Mouse (Mus musculus) limb, embryonic 15.5 days (tissue): ENCODE data around the gene Tas2r135. TPM values are rescaled to one million over a fixed set of nuclear protein-coding genes. Genes with fewer than 3 reads are reported as not detected.

Source experiments
- ATAC-seq: fragments of 200-750 bp; cut with Nextera tagmentation; 2 replicates; pipeline ENCODE4 v1.8.0; 2017; ENCODE audit warnings: low read depth, moderate TSS enrichment; ENCODE audit not compliant: insufficient number of reproducible peaks, low FRiP score, low TSS enrichment
- H3K27ac ChIP-seq: fragments of 300-500 bp; sonication (generic); 2 replicates; pipeline ENCODE4 v1.5.1; 2015; ENCODE audit warnings: moderate library complexity, mild to moderate bottlenecking, inconsistent platforms
- H3K27me3 ChIP-seq: fragments of 300-500 bp; sonication (generic); 2 replicates; pipeline ENCODE4 v1.6.1; 2015; ENCODE audit warnings: inconsistent platforms
- H3K36me3 ChIP-seq: fragments of 300-500 bp; sonication (generic); 2 replicates; pipeline ENCODE4 v1.6.1; 2015; ENCODE audit warnings: inconsistent platforms
- H3K4me1 ChIP-seq: fragments of 300-500 bp; sonication (generic); 2 replicates; pipeline ENCODE4 v1.6.1; 2015; ENCODE audit warnings: inconsistent platforms
- H3K4me2 ChIP-seq: fragments of 300-500 bp; sonication (generic); 2 replicates; pipeline ENCODE4 v1.6.1; 2015; ENCODE audit warnings: mild to moderate bottlenecking, inconsistent platforms
- H3K4me3 ChIP-seq: fragments of 300-500 bp; sonication (generic); 2 replicates; pipeline ENCODE4 v1.5.1; 2015; ENCODE audit warnings: mild to moderate bottlenecking, inconsistent platforms
- H3K9ac ChIP-seq: fragments of 300-500 bp; sonication (generic); 2 replicates; pipeline ENCODE4 v1.6.1; 2015; ENCODE audit warnings: inconsistent platforms
- H3K9me3 ChIP-seq: fragments of 300-500 bp; sonication (generic); 2 replicates; pipeline ENCODE4 v1.6.1; 2016; ENCODE audit warnings: inconsistent platforms
- WGBS: fragments of 180-500 bp; shearing (Covaris S2); methylation state at CpG from one replicate; pipeline ENCODE4 v1.1.7; 2015; 5-methylcytosine and 5-hydroxymethylcytosine counted together
- polyA plus RNA-seq: library from polyadenylated mRNA; unstranded; fragments of >200 nt; fragmentation: Nextera tagmentation; extraction: Ambion mirVana; gene quantifications from 2 replicates; pipeline ENCODE4 v1.2.1, GENCODE M21; 2015

Tas2r135 gene
- not detected in 2 replicates for polyA plus RNA-seq

GRCm38 (mm10) chr6:42405134-42405533 is at the start of gene Tas2r135:
Gene Tas2r135, plus strand, starts transcription at chr6:42405434.
- H3K9me3 ChIP-seq, result no peaks in the 10 kb centered on the region
- no peak within 1 kb of the TSS for H3K4me3 ChIP-seq
- no peaks in the 10 kb centered on the region for H3K36me3 ChIP-seq
- H3K27me3 ChIP-seq, result no peaks in the 10 kb centered on the region
- no peaks in the 10 kb centered on the region for H3K4me1 ChIP-seq
- no peak within 1 kb of the TSS for H3K4me2 ChIP-seq
- no peak within 1 kb of the TSS for H3K27ac ChIP-seq
- no peak for ATAC-seq
- no peak within 1 kb of the TSS for H3K9ac ChIP-seq
- 78% methylated on average over 2 of the region's 2 CpGs for WGBS

GRCm38 (mm10) chr6:42355794-42356600 is 49.2 kb upstream of the Tas2r135 start:
- Histone ChIP-seq H3K4me1 (peaks cover 54% of the 10 kb centered on the region), H3K27me3 (no peaks in the 10 kb centered on the region), H3K27ac (no peak overlapping the region), H3K4me3 (no peak overlapping the region), H3K4me2 (no peak overlapping the region), H3K9me3 (no peaks in the 10 kb centered on the region), H3K9ac (no peak overlapping the region), H3K36me3 (peaks cover 80% of the 10 kb centered on the region)
- WGBS, result 91% methylated on average over 13 of the region's 13 CpGs
- ATAC-seq, result no peak

GRCm38 (mm10) chr6:42356913-42357312 is 48.3 kb upstream of the Tas2r135 start:
- ATAC-seq, result no peak
- Histone ChIP-seq H3K9me3 (no peaks in the 10 kb centered on the region), H3K4me2 (no peak overlapping the region), H3K4me1 (peaks cover 45% of the 10 kb centered on the region), H3K36me3 (peaks cover 82% of the 10 kb centered on the region), H3K27ac (no peak overlapping the region), H3K4me3 (no peak overlapping the region), H3K9ac (no peak overlapping the region), H3K27me3 (no peaks in the 10 kb centered on the region)
- WGBS, result 93% methylated on average over 5 of the region's 5 CpGs

GRCm38 (mm10) chr6:42357901-42358300 is 47.3 kb upstream of the Tas2r135 start:
- Histone ChIP-seq H3K27ac (no peak overlapping the region), H3K4me2 (no peak overlapping the region), H3K9ac (no peak overlapping the region), H3K9me3 (no peaks in the 10 kb centered on the region), H3K27me3 (no peaks in the 10 kb centered on the region), H3K4me3 (no peak overlapping the region), H3K36me3 (peaks cover 74% of the 10 kb centered on the region), H3K4me1 (peaks cover 39% of the 10 kb centered on the region)
- ATAC-seq, result no peak
- 66% methylated on average over 6 of the region's 6 CpGs for WGBS

GRCm38 (mm10) chr6:42358901-42359300 is 46.3 kb upstream of the Tas2r135 start:
- Histone ChIP-seq H3K4me1 (peaks cover 29% of the 10 kb centered on the region), H3K27ac (peak overlapping the region; percentile 38; the same call in 1 of the 2 replicates)
- WGBS, result 88% methylated on average over 12 of the region's 12 CpGs

GRCm38 (mm10) chr6:42359364-42360147 is 45.7 kb upstream of the Tas2r135 start:
- H3K27ac ChIP-seq, result peak overlapping the region; percentile 38; the same call in 1 of the 2 replicates
- H3K27me3 ChIP-seq, result no peaks in the 10 kb centered on the region
- H3K4me1 ChIP-seq, result peaks cover 23% of the 10 kb centered on the region
- 70% methylated on average over 9 of the region's 9 CpGs for WGBS
- no peak for ATAC-seq
- H3K4me3 ChIP-seq, result no peak overlapping the region
- no peak overlapping the region for H3K9ac ChIP-seq
- H3K9me3 ChIP-seq, result no peaks in the 10 kb centered on the region
- H3K36me3 ChIP-seq, result peaks cover 68% of the 10 kb centered on the region
- no peak overlapping the region for H3K4me2 ChIP-seq

More at GRCm38 (mm10) chr6:42358901-42359300, 46.3 kb upstream of the Tas2r135 start:
- Histone ChIP-seq H3K27me3 (no peaks in the 10 kb centered on the region), H3K4me2 (no peak overlapping the region), H3K9me3 (no peaks in the 10 kb centered on the region), H3K4me3 (no peak overlapping the region), H3K36me3 (peaks cover 68% of the 10 kb centered on the region), H3K9ac (no peak overlapping the region)
- no peak for ATAC-seq

- Histone ChIP-seq H3K4me1 (peaks cover 17% of the 10 kb centered on the region), H3K4me2 (no peak overlapping the region), H3K9ac (no peak overlapping the region), H3K36me3 (peaks cover 62% of the 10 kb centered on the region), H3K4me3 (no peak overlapping the region), H3K27ac (no peak overlapping the region), H3K9me3 (no peaks in the 10 kb centered on the region), H3K27me3 (no peaks in the 10 kb centered on the region)
- no peak for ATAC-seq
- 72% methylated on average over 6 of the region's 6 CpGs for WGBS
Measured at GRCm38 (mm10) chr6:42360231-42360840, 44.9 kb upstream of the Tas2r135 start.

- 90% methylated on average over 13 of the region's 13 CpGs for WGBS
- Histone ChIP-seq H3K9ac (no peak overlapping the region), H3K36me3 (peaks cover 56% of the 10 kb centered on the region), H3K4me3 (no peak overlapping the region), H3K27ac (no peak overlapping the region), H3K4me2 (no peak overlapping the region), H3K27me3 (no peaks in the 10 kb centered on the region), H3K4me1 (peaks cover 17% of the 10 kb centered on the region), H3K9me3 (no peaks in the 10 kb centered on the region)
- no peak for ATAC-seq
Measured at GRCm38 (mm10) chr6:42361041-42361895, 44.0 kb upstream of the Tas2r135 start.

GRCm38 (mm10) chr6:42362074-42362473 is 43.2 kb upstream of the Tas2r135 start:
- no peak for ATAC-seq

GRCm38 (mm10) chr6:42362497-42362896 is 42.7 kb upstream of the Tas2r135 start:
- Histone ChIP-seq H3K27me3 (no peaks in the 10 kb centered on the region), H3K4me1 (peaks cover 8% of the 10 kb centered on the region), H3K9me3 (no peaks in the 10 kb centered on the region), H3K27ac (no peak overlapping the region), H3K9ac (no peak overlapping the region), H3K36me3 (peaks cover 44% of the 10 kb centered on the region), H3K4me2 (no peak overlapping the region), H3K4me3 (no peak overlapping the region)
- WGBS, result 81% methylated on average over 1 of the region's 1 CpGs
- no peak for ATAC-seq

More at GRCm38 (mm10) chr6:42362074-42362473, 43.2 kb upstream of the Tas2r135 start:
- Histone ChIP-seq H3K4me3 (no peak overlapping the region), H3K9ac (no peak overlapping the region), H3K4me1 (peaks cover 13% of the 10 kb centered on the region), H3K9me3 (no peaks in the 10 kb centered on the region), H3K4me2 (no peak overlapping the region), H3K27me3 (no peaks in the 10 kb centered on the region), H3K36me3 (peaks cover 48% of the 10 kb centered on the region), H3K27ac (no peak overlapping the region)
- WGBS, result 59% methylated on average over 1 of the region's 1 CpGs

- no peak overlapping the region for H3K27ac ChIP-seq
- no peak overlapping the region for H3K9ac ChIP-seq
- H3K4me2 ChIP-seq, result no peak overlapping the region
- H3K4me1 ChIP-seq, result peaks cover 6% of the 10 kb centered on the region; the same call in 1 of the 2 replicates
- H3K27me3 ChIP-seq, result no peaks in the 10 kb centered on the region
- H3K9me3 ChIP-seq, result no peaks in the 10 kb centered on the region
- 49% methylated on average over 3 of the region's 3 CpGs for WGBS
- peaks cover 39% of the 10 kb centered on the region for H3K36me3 ChIP-seq
- ATAC-seq, result no peak
- H3K4me3 ChIP-seq, result no peak overlapping the region
Measured at GRCm38 (mm10) chr6:42362974-42363373, 42.3 kb upstream of the Tas2r135 start.
